Mouse (Mus musculus): ENCODE results near the gene Dnah9. TPM values are rescaled to one million over a fixed set of nuclear protein-coding genes. Genes with fewer than 3 reads are reported as not detected.

Gene Dnah9
- total RNA-seq, 1 experiment: 0.09 TPM

GRCm38 (mm10) chr11:65781596-65781995 lies 386.8 kb downstream of the Dnah9 start:
- TF ChIP-seq HCFC1 (IDR thresholded peaks at IDR 0.05; ENCODE audit: borderline replicate concordance, insufficient read depth, low read length) (no peak), MAFK (IDR thresholded peaks at IDR 0.05; ENCODE audit: insufficient read depth, low read depth, low read length) (no peak), ZNF384 (IDR thresholded peaks at IDR 0.05; ENCODE audit: low read depth, low read length) (no peak), CHD2 (IDR thresholded peaks at IDR 0.05; ENCODE audit: low read depth, low read length) (no peak), ZC3H11A (IDR thresholded peaks at IDR 0.05; ENCODE audit: borderline replicate concordance, low read depth, low read length) (no peak)

More at GRCm38 (mm10) chr11:65781596-65781995, 386.8 kb downstream of the Dnah9 start:
- in situ Hi-C loops (cut with MboI; ENCODE audit: low sequenced_read_pairs in 2 of 2, unreplicated experiment in 2 of 2): no loop called here
- H3K9ac ChIP-seq (ENCODE audit: insufficient read depth, low read depth, low read length, poor library complexity, severe bottlenecking): no peak overlapping the region
- no peak overlapping the region for H3K4me3 ChIP-seq (ENCODE audit: insufficient read depth in 1 of 2, low read depth in 1 of 2, low read length in 2 of 2, poor library complexity in 1 of 2, severe bottlenecking in 1 of 2)
- no peaks in the 10 kb centered on the region for H3K9me3 ChIP-seq (ENCODE audit: control insufficient read depth, insufficient read depth, low read depth, low read length)
- H3K27ac ChIP-seq (ENCODE audit: insufficient read depth, low read depth, low read length, poor library complexity, severe bottlenecking): no peak overlapping the region
- H3K4me1 ChIP-seq (ENCODE audit: control insufficient read depth in 2 of 2, insufficient read depth in 2 of 2, low read length in 2 of 2, poor library complexity in 1 of 2): no peaks in the 10 kb centered on the region
- DNase-seq (ENCODE audit: low read depth, low spot score): no peak
- H3K36me3 ChIP-seq (ENCODE audit: control insufficient read depth, insufficient read depth, low read length, poor library complexity, severe bottlenecking): no peaks in the 10 kb centered on the region

All from ES-E14 (cell line).